Mouse (Mus musculus) midbrain, embryonic 13.5 days (tissue): Measurements from ENCODE around the gene Tmem45b. TPM values are rescaled to one million over a fixed set of nuclear protein-coding genes. Genes with fewer than 3 reads are reported as not detected.
A peak's percentile ranks its signal among the peaks of the same experiment; 100 is the strongest.

ENCODE experiments used
- ATAC-seq: fragments of 200-750 bp; cut with Nextera tagmentation; 2 replicates; pipeline ENCODE4 v1.8.0; 2017; ENCODE audit warnings: mild to moderate bottlenecking, moderate TSS enrichment, moderate library complexity
- H3K27ac ChIP-seq: fragments of 300-500 bp; sonication (generic); 2 replicates; pipeline ENCODE4 v1.5.1; 2015; ENCODE audit warnings: inconsistent platforms, mild to moderate bottlenecking, moderate library complexity
- H3K27me3 ChIP-seq: fragments of 300-500 bp; sonication (generic); 2 replicates; pipeline ENCODE4 v1.6.1; 2015; ENCODE audit warnings: mild to moderate bottlenecking, inconsistent platforms
- H3K36me3 ChIP-seq: fragments of 300-500 bp; sonication (generic); 2 replicates; pipeline ENCODE4 v1.6.1; 2015; ENCODE audit warnings: mild to moderate bottlenecking, inconsistent platforms
- H3K4me1 ChIP-seq: fragments of 300-500 bp; sonication (generic); replicated peaks from 2 replicates; pipeline ENCODE4 v1.6.1; 2015; ENCODE audit warnings: inconsistent platforms
- H3K4me2 ChIP-seq: fragments of 300-500 bp; sonication (generic); replicated peaks from 2 replicates; pipeline ENCODE4 v1.6.1; 2015; ENCODE audit warnings: moderate library complexity, mild to moderate bottlenecking, inconsistent platforms
- H3K4me3 ChIP-seq: fragments of 300-500 bp; sonication (generic); replicated peaks from 2 replicates; pipeline ENCODE4 v1.5.1; 2015; ENCODE audit warnings: mild to moderate bottlenecking, inconsistent platforms
- H3K9ac ChIP-seq: fragments of 300-500 bp; sonication (generic); replicated peaks from 2 replicates; pipeline ENCODE4 v1.6.1; 2015; ENCODE audit warnings: mild to moderate bottlenecking, inconsistent platforms
- H3K9me3 ChIP-seq: fragments of 300-500 bp; sonication (generic); 2 replicates; pipeline ENCODE4 v1.6.1; 2016; ENCODE audit warnings: mild to moderate bottlenecking, inconsistent platforms
- WGBS: fragments of 180-500 bp; shearing (Covaris S2); methylation state at CpG from one replicate; pipeline ENCODE4 v1.1.7; 2015; 5-methylcytosine and 5-hydroxymethylcytosine counted together
- polyA plus RNA-seq: library from polyadenylated mRNA; unstranded; fragments of >200 nt; fragmentation: Nextera tagmentation; extraction: Ambion mirVana; gene quantifications from 2 replicates; pipeline ENCODE4 v1.2.1, GENCODE M21; 2015

The Tmem45b gene
- polyA plus RNA-seq, 1 experiment from 2014 or later: 0.13 TPM

- no peaks in the 10 kb centered on the region for H3K9me3 ChIP-seq
- peak overlapping the region; percentile 85 for H3K4me3 ChIP-seq
- H3K36me3 ChIP-seq: peaks cover 30% of the 10 kb centered on the region
- no peaks in the 10 kb centered on the region for H3K27me3 ChIP-seq
- peak overlapping the region; percentile 82 for H3K4me2 ChIP-seq
- ATAC-seq: no peak
- peak overlapping the region; percentile 87 for H3K9ac ChIP-seq
- H3K27ac ChIP-seq: no peak overlapping the region
- WGBS: 91% methylated on average over 5 of the region's 5 CpGs
- H3K4me1 ChIP-seq: peaks cover 26% of the 10 kb centered on the region
These were observed 77.1 kb downstream of the Tmem45b start for GRCm38 (mm10) chr9:31387206-31387605.

- peaks cover 26% of the 10 kb centered on the region for H3K4me1 ChIP-seq
- H3K27me3 ChIP-seq: no peaks in the 10 kb centered on the region
- peaks cover 24% of the 10 kb centered on the region for H3K36me3 ChIP-seq
- H3K4me3 ChIP-seq: peak overlapping the region; percentile 85
- peak overlapping the region; percentile 58; the same call in 1 of the 2 replicates for H3K27ac ChIP-seq
- peak; percentile 89 for ATAC-seq
- WGBS: 13% methylated on average over 39 of the region's 44 CpGs
- H3K4me2 ChIP-seq: peak overlapping the region; percentile 82
- no peaks in the 10 kb centered on the region for H3K9me3 ChIP-seq
- peak overlapping the region; percentile 87 for H3K9ac ChIP-seq
These were observed 77.7 kb downstream of the Tmem45b start for GRCm38 (mm10) chr9:31386368-31387180.

- Histone ChIP-seq H3K9me3 (no peaks in the 10 kb centered on the region), H3K36me3 (peaks cover 18% of the 10 kb centered on the region), H3K4me1 (peaks cover 26% of the 10 kb centered on the region), H3K4me3 (peak within 1 kb of the TSS; percentile 85), H3K27ac (peak within 1 kb of the TSS; percentile 58; the same call in 1 of the 2 replicates), H3K27me3 (no peaks in the 10 kb centered on the region), H3K9ac (peak within 1 kb of the TSS; percentile 87), H3K4me2 (peak within 1 kb of the TSS; percentile 82)
- WGBS: under 1% methylated on average over 42 of the region's 46 CpGs
- ATAC-seq: peak; percentile 99
These were observed 78.3 kb downstream of the Tmem45b start, which contains the start of gene Nfrkb for GRCm38 (mm10) chr9:31385947-31386354. TSS of gene Nfrkb (plus strand) at chr9:31386192.

GRCm38 (mm10) chr9:31385500-31385869 lies 78.8 kb downstream of the Tmem45b start:
- ATAC-seq: no peak; the same call in 1 of the 2 replicates
- 16% methylated on average over 4 of the region's 4 CpGs for WGBS

GRCm38 (mm10) chr9:31384786-31385499 lies 79.3 kb downstream of the Tmem45b start:
- 85% methylated on average over 17 of the region's 17 CpGs for WGBS
- Histone ChIP-seq H3K27me3 (no peaks in the 10 kb centered on the region), H3K9me3 (no peaks in the 10 kb centered on the region), H3K4me3 (no peak overlapping the region; the same call in 1 of the 2 replicates), H3K4me2 (peak overlapping the region; percentile 82), H3K9ac (no peak overlapping the region), H3K27ac (no peak overlapping the region), H3K36me3 (peaks cover 9% of the 10 kb centered on the region), H3K4me1 (peaks cover 26% of the 10 kb centered on the region)
- no peak for ATAC-seq

More at GRCm38 (mm10) chr9:31385500-31385869, 78.8 kb downstream of the Tmem45b start:
- Histone ChIP-seq H3K27me3 (no peaks in the 10 kb centered on the region), H3K4me3 (peak overlapping the region; percentile 85), H3K4me2 (peak overlapping the region; percentile 82), H3K9ac (peak overlapping the region; percentile 87), H3K9me3 (no peaks in the 10 kb centered on the region), H3K4me1 (peaks cover 26% of the 10 kb centered on the region), H3K27ac (no peak overlapping the region), H3K36me3 (peaks cover 14% of the 10 kb centered on the region)

GRCm38 (mm10) chr9:31376661-31377060 lies 87.6 kb downstream of the Tmem45b start:
- no peaks in the 10 kb centered on the region for H3K4me1 ChIP-seq
- H3K36me3 ChIP-seq: peaks cover 35% of the 10 kb centered on the region
- no peak overlapping the region for H3K27ac ChIP-seq
- no peak overlapping the region for H3K4me2 ChIP-seq
- ATAC-seq: no peak
- no peak overlapping the region for H3K4me3 ChIP-seq
- H3K9me3 ChIP-seq: 0 out of 2 replicates have a peak, but pooled peaks cover 2% of the 10 kb centered on the region
- H3K9ac ChIP-seq: no peak overlapping the region
- H3K27me3 ChIP-seq: no peaks in the 10 kb centered on the region

Other genes starting within 250 kb of the Tmem45b start
- 9.1 and 9.5 TPM in 2 replicates for gene Prdm10, start 183.9 kb downstream of the Tmem45b start, polyA plus RNA-seq
- 30.2 and 32.1 TPM in 2 replicates for gene Nfrkb, start 78.3 kb downstream of the Tmem45b start, polyA plus RNA-seq